Comparison of ENCODE assay signal across 22 mouse cellular contexts in the genomic region with DNA sequence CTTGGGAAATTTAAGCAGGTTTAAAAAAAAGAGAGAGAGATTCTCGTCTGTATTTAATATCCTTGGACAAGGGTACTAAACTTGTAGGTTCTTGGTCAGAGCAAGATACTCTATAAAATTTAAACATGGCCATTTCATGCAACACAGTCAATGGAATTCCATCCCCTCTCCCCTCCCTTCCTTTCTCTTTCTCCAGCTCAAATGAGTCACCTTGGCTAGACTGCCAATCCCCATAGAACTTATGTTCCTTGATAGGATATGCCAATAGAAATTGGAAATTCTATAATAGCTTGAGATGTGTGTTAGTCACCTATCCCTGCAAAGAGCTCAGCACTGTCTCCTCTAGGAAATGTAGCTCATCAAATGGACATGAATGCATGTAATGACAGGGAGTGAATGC.
DNase-seq lines count a peak whose midpoint lies in the region; ATAC-seq and TF ChIP-seq lines count a peak whose summit lies in the region.
"Had no signal": no experiment of that assay in that cellular context is flagged by ENCODE, and none has a peak within 500 bp of the region (broad histone marks: within the 10 kb centered on the region; RNA-seq: fewer than 3 reads in every experiment).

No protein-coding gene starts in this region.

- H3K4me1 ChIP-seq in heart, embryonic 11.5 days (ENCODE audit: control insufficient read depth, insufficient read depth, low read length) = peaks cover 16% of the 10 kb centered on the region
- H3K4me1 ChIP-seq in hindbrain, postnatal 0 days (ENCODE audit: insufficient read depth, low read length) = no peaks in the 10 kb centered on the region
- H3K4me1 ChIP-seq in hindbrain, embryonic 10.5 days (replicated peaks) = no peaks in the 10 kb centered on the region
- H3K4me1 ChIP-seq in midbrain, embryonic 11.5 days (ENCODE audit: control insufficient read depth, insufficient read depth, low read length) = no peaks in the 10 kb centered on the region
- H3K4me1 ChIP-seq in midbrain, embryonic 14.5 days (ENCODE audit: control insufficient read depth, insufficient read depth, low read length) = 0 out of 2 replicates have a peak, but pooled peaks cover 4% of the 10 kb centered on the region
- H3K4me1 ChIP-seq: embryonic facial prominence, embryonic 15.5 days; forebrain, embryonic 10.5 days had no signal

- WGBS in heart, embryonic 11.5 days (ENCODE audit: insufficient replicate concordance) = 77% methylated on average over 1 of the region's 1 CpGs
- WGBS in hindbrain, postnatal 0 days = 80% methylated on average over 1 of the region's 1 CpGs
- WGBS in hindbrain, embryonic 10.5 days = 74% methylated on average over 1 of the region's 1 CpGs
- 86% methylated on average over 1 of the region's 1 CpGs for WGBS in midbrain, embryonic 11.5 days
- 68% methylated on average over 1 of the region's 1 CpGs for WGBS in midbrain, embryonic 14.5 days

- no peak overlapping the region for H3K9ac ChIP-seq in heart, embryonic 11.5 days (ENCODE audit: low read depth, low read length)
- H3K9ac ChIP-seq in hindbrain, postnatal 0 days (replicated peaks; ENCODE audit: low read length) = no peak overlapping the region
- H3K9ac ChIP-seq in midbrain, embryonic 11.5 days (ENCODE audit: low read length) = no peak overlapping the region
- no peak overlapping the region for H3K9ac ChIP-seq in midbrain, embryonic 14.5 days (replicated peaks; ENCODE audit: low read length)
- H3K9ac ChIP-seq: embryonic facial prominence, embryonic 15.5 days; hindbrain, embryonic 15.5 days had no signal

- no peak for DNase-seq in heart, adult 11 months
- no peak for DNase-seq in hindbrain, postnatal 0 days (ENCODE audit: low spot score)
- no peak for DNase-seq in hindbrain, embryonic 10.5 days (ENCODE audit: low spot score)
- peak; percentile 66 for DNase-seq in midbrain, embryonic 11.5 days (ENCODE audit: low spot score, missing footprints)
- no peak for DNase-seq in midbrain, embryonic 14.5 days
- DNase-seq in left cerebral cortex, postnatal 14 days (ENCODE audit: low spot score in 2 of 2) = no peak
- DNase-seq: adrenal gland, adult 2 months; adrenal gland, postnatal 25 days; cerebellum, adult 2 months; cerebellum, postnatal 10 days; embryo, embryonic 11 days; gastrocnemius, postnatal 10 days; heart, postnatal 14 days had no signal

- TF ChIP-seq CTCF in hindbrain, postnatal 0 days (IDR thresholded peaks at IDR 0.05; ENCODE audit: low read depth) = no peak

- H3K9me3 ChIP-seq in heart, embryonic 11.5 days (replicated peaks; ENCODE audit: control insufficient read depth, low read length) = no peaks in the 10 kb centered on the region
- no peaks in the 10 kb centered on the region for H3K9me3 ChIP-seq in hindbrain, postnatal 0 days (ENCODE audit: low read length)
- no peaks in the 10 kb centered on the region for H3K9me3 ChIP-seq in hindbrain, embryonic 10.5 days
- no peaks in the 10 kb centered on the region for H3K9me3 ChIP-seq in midbrain, embryonic 11.5 days (ENCODE audit: control insufficient read depth, low read length)
- H3K9me3 ChIP-seq in midbrain, embryonic 14.5 days (ENCODE audit: control insufficient read depth, low read length) = no peaks in the 10 kb centered on the region
- H3K9me3 ChIP-seq: embryonic facial prominence, embryonic 15.5 days; forebrain, embryonic 10.5 days; hindbrain, embryonic 15.5 days had no signal

- H3K4me3 ChIP-seq in heart, embryonic 11.5 days (ENCODE audit: low read depth, low read length) = no peak overlapping the region
- no peak overlapping the region for H3K4me3 ChIP-seq in hindbrain, postnatal 0 days (ENCODE audit: low read length)
- H3K4me3 ChIP-seq in hindbrain, embryonic 10.5 days = no peak overlapping the region
- no peak overlapping the region for H3K4me3 ChIP-seq in midbrain, embryonic 11.5 days (ENCODE audit: low read depth, low read length)
- H3K4me3 ChIP-seq in midbrain, embryonic 14.5 days (replicated peaks; ENCODE audit: low read depth, low read length) = no peak overlapping the region
- H3K4me3 ChIP-seq: embryonic facial prominence, embryonic 15.5 days; erythroblast, embryonic 14.5 days; forebrain, embryonic 10.5 days; hindbrain, embryonic 15.5 days had no signal

- 0 out of 2 replicates have a peak overlapping the region, but pooled peaks have one; percentile 78 for H3K27ac ChIP-seq in heart, embryonic 11.5 days (ENCODE audit: low read depth, low read length)
- peak overlapping the region; percentile 51; the same call in 1 of the 2 replicates for H3K27ac ChIP-seq in hindbrain, postnatal 0 days
- H3K27ac ChIP-seq in hindbrain, embryonic 10.5 days = no peak overlapping the region
- no peak overlapping the region for H3K27ac ChIP-seq in midbrain, embryonic 11.5 days (ENCODE audit: low read depth, low read length)
- H3K27ac ChIP-seq in midbrain, embryonic 14.5 days (replicated peaks; ENCODE audit: low read depth, low read length) = no peak overlapping the region
- H3K27ac ChIP-seq: embryonic facial prominence, embryonic 15.5 days; forebrain, embryonic 10.5 days had no signal

- ATAC-seq in heart, embryonic 11.5 days (replicated peaks; ENCODE audit: insufficient number of reproducible peaks, low FRiP score, low TSS enrichment) = no peak
- no peak for ATAC-seq in hindbrain, postnatal 0 days
- ATAC-seq in midbrain, embryonic 11.5 days (ENCODE audit: low FRiP score) = no peak
- no peak for ATAC-seq in midbrain, embryonic 14.5 days (ENCODE audit: low FRiP score, low TSS enrichment)
- ATAC-seq: forebrain, embryonic 14.5 days; inflammation-experienced regulatory T-cells, adult 6 months; intestine, postnatal 0 days had no signal

- no peaks in the 10 kb centered on the region for H3K36me3 ChIP-seq in heart, embryonic 11.5 days (ENCODE audit: control insufficient read depth, insufficient read depth, low read length)
- no peaks in the 10 kb centered on the region for H3K36me3 ChIP-seq in hindbrain, postnatal 0 days (ENCODE audit: insufficient read depth, low read length)
- H3K36me3 ChIP-seq in hindbrain, embryonic 10.5 days = peaks cover 9% of the 10 kb centered on the region; the same call in 1 of the 2 replicates
- no peaks in the 10 kb centered on the region for H3K36me3 ChIP-seq in midbrain, embryonic 11.5 days (ENCODE audit: control insufficient read depth, insufficient read depth, low read length)
- H3K36me3 ChIP-seq in midbrain, embryonic 14.5 days (ENCODE audit: control insufficient read depth, insufficient read depth, low read length) = peaks cover 18% of the 10 kb centered on the region
- H3K36me3 ChIP-seq: embryonic facial prominence, embryonic 15.5 days; forebrain, embryonic 10.5 days had no signal

- intact Hi-C loops in left cerebral cortex, postnatal 14 days (cut with DNase I) = no loop called here

- no peak overlapping the region for H3K4me2 ChIP-seq in heart, embryonic 11.5 days
- no peak overlapping the region for H3K4me2 ChIP-seq in hindbrain, postnatal 0 days (ENCODE audit: low read depth, low read length)
- H3K4me2 ChIP-seq in midbrain, embryonic 11.5 days = no peak overlapping the region
- H3K4me2 ChIP-seq in midbrain, embryonic 14.5 days (ENCODE audit: low read length) = no peak overlapping the region
- H3K4me2 ChIP-seq: embryonic facial prominence, embryonic 15.5 days; hindbrain, embryonic 15.5 days had no signal

- H3K27me3 ChIP-seq in heart, embryonic 11.5 days (ENCODE audit: control insufficient read depth, insufficient read depth, low read length) = no peaks in the 10 kb centered on the region
- no peaks in the 10 kb centered on the region for H3K27me3 ChIP-seq in hindbrain, postnatal 0 days (ENCODE audit: insufficient read depth, low read length)
- H3K27me3 ChIP-seq in hindbrain, embryonic 10.5 days (ENCODE audit: insufficient read depth, poor library complexity, severe bottlenecking) = no peaks in the 10 kb centered on the region
- no peaks in the 10 kb centered on the region for H3K27me3 ChIP-seq in midbrain, embryonic 11.5 days (ENCODE audit: control insufficient read depth, insufficient read depth, low read length)
- H3K27me3 ChIP-seq in midbrain, embryonic 14.5 days (ENCODE audit: control insufficient read depth, insufficient read depth, low read length) = no peaks in the 10 kb centered on the region
- H3K27me3 ChIP-seq: CH12.LX; embryonic facial prominence, embryonic 15.5 days; hindbrain, embryonic 15.5 days had no signal

Comparison
In these comparisons a context has a peak if more than half of its experiments do, and no peak if none do; other contexts are left out.
1. H3K27ac ChIP-seq: peak in heart, embryonic 11.5 days (single experiment) and hindbrain, postnatal 0 days (single experiment); none in hindbrain, embryonic 10.5 days (single experiment), midbrain, embryonic 11.5 days (single experiment) and midbrain, embryonic 14.5 days (single experiment).